ENCODE assay signal across 22 mouse cellular contexts in genomic region chr11:81714801-81715200, GRCm38 (mm10).
A peak's percentile ranks its signal among the peaks of the same experiment; 100 is the strongest.
DNase-seq lines count a peak whose midpoint lies in the region; ATAC-seq and TF ChIP-seq lines count a peak whose summit lies in the region.
"Had no signal": no experiment of that assay in that cellular context is flagged by ENCODE, and none has a peak within 500 bp of the region (broad histone marks: within the 10 kb centered on the region; RNA-seq: fewer than 3 reads in every experiment).

No protein-coding gene starts in this region.

- no peaks in the 10 kb centered on the region for H3K36me3 ChIP-seq in forebrain, embryonic 11.5 days (ENCODE audit: control insufficient read depth, insufficient read depth, low read length)
- no peaks in the 10 kb centered on the region for H3K36me3 ChIP-seq in forebrain, embryonic 16.5 days (ENCODE audit: control insufficient read depth, insufficient read depth)
- H3K36me3 ChIP-seq in embryonic facial prominence, embryonic 12.5 days, result no peaks in the 10 kb centered on the region
- H3K36me3 ChIP-seq: forebrain, embryonic 10.5 days; heart, embryonic 13.5 days; hindbrain, embryonic 15.5 days had no signal

- no peak overlapping the region for H3K27ac ChIP-seq in forebrain, embryonic 11.5 days (ENCODE audit: low read depth, low read length)
- H3K27ac ChIP-seq in forebrain, embryonic 16.5 days (ENCODE audit: low read length), result no peak overlapping the region
- H3K27ac ChIP-seq in embryonic facial prominence, embryonic 12.5 days, result peak overlapping the region; percentile 61; the same call in 1 of the 2 replicates
- no peak overlapping the region for H3K27ac ChIP-seq in left cerebral cortex, adult 2 months
- H3K27ac ChIP-seq: forebrain, embryonic 10.5 days; gastrocnemius, adult 2 months; heart, embryonic 13.5 days; hindbrain, embryonic 15.5 days had no signal

- intact Hi-C loops in left cerebral cortex, adult 2 months (cut with DNase I), result no loop called here

- H3K9me3 ChIP-seq in forebrain, embryonic 11.5 days (ENCODE audit: control insufficient read depth, low read length), result no peaks in the 10 kb centered on the region
- no peaks in the 10 kb centered on the region for H3K9me3 ChIP-seq in forebrain, embryonic 16.5 days (ENCODE audit: control insufficient read depth, low read length)
- no peaks in the 10 kb centered on the region for H3K9me3 ChIP-seq in embryonic facial prominence, embryonic 12.5 days
- H3K9me3 ChIP-seq: forebrain, embryonic 10.5 days; heart, embryonic 13.5 days; hindbrain, embryonic 15.5 days had no signal

- H3K27me3 ChIP-seq in forebrain, embryonic 11.5 days (ENCODE audit: control insufficient read depth, insufficient read depth, low read length), result no peaks in the 10 kb centered on the region
- H3K27me3 ChIP-seq in forebrain, embryonic 16.5 days (replicated peaks; ENCODE audit: control insufficient read depth, insufficient read depth, low read length), result no peaks in the 10 kb centered on the region
- no peaks in the 10 kb centered on the region for H3K27me3 ChIP-seq in embryonic facial prominence, embryonic 12.5 days
- H3K27me3 ChIP-seq: heart, embryonic 13.5 days; hindbrain, embryonic 15.5 days had no signal

- DNase-seq in forebrain, embryonic 11.5 days (ENCODE audit: low spot score), result peak; percentile 52
- peak; percentile 44 for DNase-seq in brain, embryonic 14.5 days (ENCODE audit: low read depth)
- DNase-seq in forelimb bud, embryonic 11.5 days (ENCODE audit: low read depth, low spot score), result peak; percentile 16
- no peak for DNase-seq in left cerebral cortex, adult 2 months (ENCODE audit: extremely low spot score in 1 of 2, low spot score in 2 of 2)
- DNase-seq in spleen, adult 12 weeks (ENCODE audit: low spot score), result no peak
- no peak for DNase-seq in adrenal gland, adult 18-20 months (ENCODE audit: low spot score in 2 of 2)
- DNase-seq: adrenal gland, postnatal 10 days; cerebellum, adult 18-20 months; cerebellum, adult 9-11 months; cerebellum, postnatal 36 days; gastrocnemius, adult 2 months; gastrocnemius, postnatal 25 days; heart, postnatal 36 days; kidney, adult 8-10 months had no signal

- H3K4me2 ChIP-seq in forebrain, embryonic 11.5 days (ENCODE audit: low read depth, low read length, severe bottlenecking), result no peak overlapping the region
- H3K4me2 ChIP-seq in forebrain, embryonic 16.5 days (ENCODE audit: low read length), result no peak overlapping the region
- no peak overlapping the region for H3K4me2 ChIP-seq in embryonic facial prominence, embryonic 12.5 days (replicated peaks)
- H3K4me2 ChIP-seq: heart, embryonic 13.5 days; hindbrain, embryonic 15.5 days had no signal

- ATAC-seq in forebrain, embryonic 11.5 days (replicated peaks; ENCODE audit: low FRiP score), result no peak
- ATAC-seq in forebrain, embryonic 16.5 days, result no peak
- no peak for ATAC-seq in embryonic facial prominence, embryonic 12.5 days (ENCODE audit: insufficient number of reproducible peaks, insufficient read depth, low FRiP score, low TSS enrichment)
- ATAC-seq: inflammation-experienced regulatory T-cells, adult 6 months; intestine, postnatal 0 days had no signal

- 34% methylated on average over 4 of the region's 4 CpGs for WGBS in forebrain, embryonic 11.5 days
- 8% methylated on average over 4 of the region's 4 CpGs for WGBS in forebrain, embryonic 16.5 days
- WGBS in embryonic facial prominence, embryonic 12.5 days, result 28% methylated on average over 4 of the region's 4 CpGs

- no peak for TF ChIP-seq POLR2A in brain, embryonic 14.5 days (IDR thresholded peaks at IDR 0.05; ENCODE audit: borderline replicate concordance, extremely low read depth, insufficient read depth, insufficient read length, poor library complexity, severe bottlenecking)

- H3K4me1 ChIP-seq in forebrain, embryonic 11.5 days (replicated peaks; ENCODE audit: control insufficient read depth, insufficient read depth, low read length), result no peaks in the 10 kb centered on the region
- peaks cover 5% of the 10 kb centered on the region for H3K4me1 ChIP-seq in forebrain, embryonic 16.5 days (replicated peaks; ENCODE audit: control insufficient read depth, insufficient read depth, low read length)
- peaks cover 13% of the 10 kb centered on the region for H3K4me1 ChIP-seq in embryonic facial prominence, embryonic 12.5 days
- H3K4me1 ChIP-seq: heart, embryonic 13.5 days had no signal

- H3K4me3 ChIP-seq in forebrain, embryonic 11.5 days (ENCODE audit: low read depth, low read length), result no peak overlapping the region
- H3K4me3 ChIP-seq in forebrain, embryonic 16.5 days (replicated peaks; ENCODE audit: low read length), result no peak overlapping the region
- no peak overlapping the region for H3K4me3 ChIP-seq in embryonic facial prominence, embryonic 12.5 days
- H3K4me3 ChIP-seq in left cerebral cortex, adult 2 months, result no peak overlapping the region
- H3K4me3 ChIP-seq: erythroblast, embryonic 14.5 days; forebrain, embryonic 10.5 days; gastrocnemius, adult 2 months; heart, embryonic 13.5 days; hindbrain, embryonic 15.5 days had no signal

- TF ChIP-seq CTCF in brain, embryonic 14.5 days (IDR thresholded peaks at IDR 0.05; ENCODE audit: borderline replicate concordance, extremely low read depth, insufficient read depth, insufficient read length), result no peak
- no peak for TF ChIP-seq CTCF in left cerebral cortex, adult 2 months (IDR thresholded peaks at IDR 0.05)

- H3K9ac ChIP-seq in forebrain, embryonic 11.5 days (ENCODE audit: low read length), result no peak overlapping the region
- H3K9ac ChIP-seq in forebrain, embryonic 16.5 days (replicated peaks; ENCODE audit: low read depth, low read length), result no peak overlapping the region
- no peak overlapping the region for H3K9ac ChIP-seq in embryonic facial prominence, embryonic 12.5 days
- H3K9ac ChIP-seq: heart, embryonic 13.5 days; hindbrain, embryonic 15.5 days had no signal

Comparison
In these comparisons a context has a peak if more than half of its experiments do, and no peak if none do; other contexts are left out.
1. DNase-seq: peak in forebrain, embryonic 11.5 days (single experiment), brain, embryonic 14.5 days (single experiment) and forelimb bud, embryonic 11.5 days (single experiment); none in left cerebral cortex, adult 2 months (0 of 2), spleen, adult 12 weeks (single experiment) and adrenal gland, adult 18-20 months (0 of 2).